Mouse (Mus musculus): Measurements from ENCODE around the gene Efnb3.

DNA sequence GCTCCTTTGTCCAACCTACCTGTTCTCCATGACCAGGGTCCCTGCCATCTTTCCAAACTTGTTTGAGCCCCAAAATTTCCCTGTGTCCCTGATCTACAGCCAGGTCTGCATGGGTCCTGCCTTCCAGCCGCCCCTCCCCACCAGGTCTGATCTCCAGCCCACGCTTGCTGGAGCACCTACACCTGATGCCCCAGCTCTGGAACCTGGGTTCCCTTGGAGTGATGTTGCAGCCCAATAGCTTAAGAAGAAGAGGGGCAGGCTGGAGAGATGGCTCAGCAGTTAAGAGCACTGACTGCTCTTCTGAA, 46.4 kb upstream of the Efnb3 start:
- no peak for TF ChIP-seq CTCF (IDR thresholded peaks at IDR 0.05; ENCODE audit: extremely low read depth, insufficient read depth, low read length)
- TF ChIP-seq POLR2A (IDR thresholded peaks at IDR 0.05; ENCODE audit: extremely low read depth, insufficient read depth, low read length) = no peak

All from cortical plate, adult 2 months (tissue).